Mouse (Mus musculus): ENCODE measurements around the gene Ndufv3.

GRCm38 (mm10) chr17:31479108-31479844 lies 40.6 kb upstream of the Ndufv3 start:
- no peak for TF ChIP-seq CTCF (IDR thresholded peaks at IDR 0.05; ENCODE audit: borderline replicate concordance, insufficient read depth, low read length)
- TF ChIP-seq POLR2A (IDR thresholded peaks at IDR 0.05; ENCODE audit: low read depth, low read length) = no peak
